Mouse (Mus musculus) midbrain, embryonic 11.5 days (tissue): ENCODE measurements at regions not wholly inside any gene's neighbourhood (a gene's known extent, or its start where the extent isn't known, plus 50 kb on each side); places are given as distances from the start of the nearest gene placed in this dataset.

Experiments
- ATAC-seq: fragments of 200-750 bp; cut with Nextera tagmentation; 2 replicates; pipeline ENCODE4 v1.8.0; 2017; ENCODE audit warnings: moderate TSS enrichment, moderate library complexity; ENCODE audit not compliant: low FRiP score
- DNase-seq: peaks from one replicate; pipeline ENCODE4 v3.0.0; 2015; ENCODE audit warnings: low spot score; ENCODE audit errors: missing footprints
- H3K27ac ChIP-seq: fragments of 300-500 bp; sonication (generic); 2 replicates; pipeline ENCODE4 v1.5.1; 2014; ENCODE audit warnings: low read depth, low read length
- H3K27me3 ChIP-seq: fragments of 300-500 bp; sonication (generic); 2 replicates; pipeline ENCODE4 v1.6.1; 2014; ENCODE audit warnings: mild to moderate bottlenecking, low read length, moderate library complexity, mixed read lengths; ENCODE audit not compliant: control insufficient read depth, insufficient read depth
- H3K36me3 ChIP-seq: fragments of 300-500 bp; sonication (generic); 2 replicates; pipeline ENCODE4 v1.6.1; 2014; ENCODE audit warnings: mild to moderate bottlenecking, low read length, moderate library complexity, mixed read lengths; ENCODE audit not compliant: control insufficient read depth, insufficient read depth
- H3K4me1 ChIP-seq: fragments of 300-500 bp; sonication (generic); 2 replicates; pipeline ENCODE4 v1.6.1; 2014; ENCODE audit warnings: low read length; ENCODE audit not compliant: control insufficient read depth, insufficient read depth
- H3K4me2 ChIP-seq: fragments of 300-500 bp; sonication (generic); 2 replicates; pipeline ENCODE4 v1.6.1; 2014; ENCODE audit warnings: mild to moderate bottlenecking, moderate library complexity
- H3K4me3 ChIP-seq: fragments of 300-500 bp; sonication (generic); 2 replicates; pipeline ENCODE4 v1.5.1; 2014; ENCODE audit warnings: low read depth, low read length
- H3K9ac ChIP-seq: fragments of 300-500 bp; sonication (generic); 2 replicates; pipeline ENCODE4 v1.6.1; 2014; ENCODE audit warnings: low read length
- H3K9me3 ChIP-seq: fragments of 300-500 bp; sonication (generic); 2 replicates; pipeline ENCODE4 v1.6.1; 2016; ENCODE audit warnings: low read length; ENCODE audit not compliant: control insufficient read depth
- WGBS: fragments of 180-500 bp; shearing (Covaris S2); extraction: QIAGEN DNeasy Blood & Tissue Kit; methylation state at CpG from one replicate; pipeline ENCODE4 v1.1.7; 2014; 5-methylcytosine and 5-hydroxymethylcytosine counted together

- DNase-seq: no peak
- H3K27ac ChIP-seq: no peak overlapping the region
- ATAC-seq: no peak
- H3K9ac ChIP-seq: no peak overlapping the region
- no peak overlapping the region for H3K4me3 ChIP-seq
- H3K36me3 ChIP-seq: no peaks in the 10 kb centered on the region
- H3K27me3 ChIP-seq: no peaks in the 10 kb centered on the region
- 52% methylated on average over 3 of the region's 3 CpGs for WGBS
- no peak overlapping the region for H3K4me2 ChIP-seq
- H3K9me3 ChIP-seq: no peaks in the 10 kb centered on the region
- H3K4me1 ChIP-seq: peaks cover 16% of the 10 kb centered on the region
Observed at GRCm38 (mm10) chr13:83872143-83872819, 349.8 kb upstream of the Tmem161b start.

- 6% methylated on average over 5 of the region's 5 CpGs for WGBS
- no peak overlapping the region for H3K4me3 ChIP-seq
- peak; percentile 72 for ATAC-seq
- H3K4me2 ChIP-seq: 0 out of 2 replicates have a peak overlapping the region, but pooled peaks have one; percentile 17
- peak; percentile 86 for DNase-seq
- no peaks in the 10 kb centered on the region for H3K9me3 ChIP-seq
- H3K9ac ChIP-seq: no peak overlapping the region; the same call in 1 of the 2 replicates
- H3K27me3 ChIP-seq: no peaks in the 10 kb centered on the region
- H3K4me1 ChIP-seq: peaks cover 16% of the 10 kb centered on the region
- H3K36me3 ChIP-seq: no peaks in the 10 kb centered on the region
- H3K27ac ChIP-seq: peak overlapping the region; percentile 73
Observed at GRCm38 (mm10) chr13:83872887-83873286, 349.2 kb upstream of the Tmem161b start.

- Histone ChIP-seq H3K27ac (peak overlapping the region; percentile 68), H3K9ac (no peak overlapping the region), H3K27me3 (no peaks in the 10 kb centered on the region), H3K36me3 (no peaks in the 10 kb centered on the region), H3K4me2 (no peak overlapping the region), H3K4me3 (no peak overlapping the region), H3K9me3 (no peaks in the 10 kb centered on the region), H3K4me1 (peaks cover 19% of the 10 kb centered on the region)
- WGBS: 57% methylated on average over 2 of the region's 2 CpGs
- DNase-seq (peak; percentile 82), ATAC-seq (no peak)
Observed at GRCm38 (mm10) chr13:83879561-83879960, 342.5 kb upstream of the Tmem161b start.

- WGBS: 45% methylated on average over 2 of the region's 2 CpGs
- Histone ChIP-seq H3K4me3 (no peak overlapping the region), H3K36me3 (no peaks in the 10 kb centered on the region), H3K27me3 (no peaks in the 10 kb centered on the region), H3K4me2 (no peak overlapping the region), H3K9ac (no peak overlapping the region), H3K27ac (peak overlapping the region; percentile 44), H3K4me1 (peaks cover 19% of the 10 kb centered on the region), H3K9me3 (no peaks in the 10 kb centered on the region)
- no peak for DNase-seq
- peak; percentile 43 for ATAC-seq
Observed at GRCm38 (mm10) chr13:83880305-83880704, 341.8 kb upstream of the Tmem161b start.

GRCm38 (mm10) chr13:83880772-83881171 lies 341.3 kb upstream of the Tmem161b start:
- no peaks in the 10 kb centered on the region for H3K9me3 ChIP-seq
- no peaks in the 10 kb centered on the region for H3K36me3 ChIP-seq
- DNase-seq (no peak), ATAC-seq (no peak)
- 35% methylated on average over 2 of the region's 2 CpGs for WGBS
- no peak overlapping the region for H3K4me3 ChIP-seq
- H3K9ac ChIP-seq: no peak overlapping the region
- no peak overlapping the region for H3K27ac ChIP-seq
- H3K27me3 ChIP-seq: no peaks in the 10 kb centered on the region
- H3K4me1 ChIP-seq: peaks cover 21% of the 10 kb centered on the region
- no peak overlapping the region for H3K4me2 ChIP-seq

GRCm38 (mm10) chr13:83882839-83883238 lies 339.3 kb upstream of the Tmem161b start:
- Histone ChIP-seq H3K27ac (peak overlapping the region; percentile 35; the same call in 1 of the 2 replicates), H3K27me3 (no peaks in the 10 kb centered on the region), H3K9ac (no peak overlapping the region), H3K36me3 (no peaks in the 10 kb centered on the region), H3K4me3 (no peak overlapping the region), H3K4me2 (no peak overlapping the region), H3K4me1 (peaks cover 24% of the 10 kb centered on the region), H3K9me3 (no peaks in the 10 kb centered on the region)
- 60% methylated on average over 1 of the region's 1 CpGs for WGBS
- DNase-seq (no peak), ATAC-seq (no peak)

GRCm38 (mm10) chr13:83883821-83884220 lies 338.3 kb upstream of the Tmem161b start:
- Histone ChIP-seq H3K9ac (no peak overlapping the region), H3K4me3 (no peak overlapping the region), H3K9me3 (no peaks in the 10 kb centered on the region), H3K4me1 (peaks cover 24% of the 10 kb centered on the region), H3K27ac (peak overlapping the region; percentile 75), H3K4me2 (peak overlapping the region; percentile 13; the same call in 1 of the 2 replicates), H3K27me3 (no peaks in the 10 kb centered on the region), H3K36me3 (no peaks in the 10 kb centered on the region)
- no peak for DNase-seq
- WGBS: 80% methylated on average over 4 of the region's 4 CpGs
- ATAC-seq: no peak

GRCm38 (mm10) chr13:83884226-83884625 lies 337.9 kb upstream of the Tmem161b start:
- peaks cover 24% of the 10 kb centered on the region for H3K4me1 ChIP-seq
- WGBS: 81% methylated on average over 4 of the region's 4 CpGs
- peak; percentile 91 for DNase-seq

GRCm38 (mm10) chr13:83884766-83885543 lies 337.1 kb upstream of the Tmem161b start:
- Histone ChIP-seq H3K4me1 (peaks cover 22% of the 10 kb centered on the region), H3K27me3 (no peaks in the 10 kb centered on the region), H3K9ac (no peak overlapping the region), H3K4me3 (no peak overlapping the region), H3K27ac (peak overlapping the region; percentile 67; the same call in 1 of the 2 replicates), H3K4me2 (no peak overlapping the region), H3K36me3 (no peaks in the 10 kb centered on the region), H3K9me3 (no peaks in the 10 kb centered on the region)
- ATAC-seq (peak; percentile 94), DNase-seq (peak; percentile 95)
- 24% methylated on average over 13 of the region's 13 CpGs for WGBS

More at GRCm38 (mm10) chr13:83884226-83884625, 337.9 kb upstream of the Tmem161b start:
- Histone ChIP-seq H3K4me2 (peak overlapping the region; percentile 13; the same call in 1 of the 2 replicates), H3K9me3 (no peaks in the 10 kb centered on the region), H3K27ac (peak overlapping the region; percentile 75), H3K4me3 (no peak overlapping the region), H3K27me3 (no peaks in the 10 kb centered on the region), H3K36me3 (no peaks in the 10 kb centered on the region), H3K9ac (no peak overlapping the region)
- ATAC-seq: peak; percentile 23
